Mouse (Mus musculus): Measurements from ENCODE around the gene Tubb2a.

GRCm38 (mm10) chr13:34066351-34066750, 11.5 kb downstream of the Tubb2a start:
- TF ChIP-seq CTCF (IDR thresholded peaks at IDR 0.05; ENCODE audit: low read depth, low read length) = no peak
- TF ChIP-seq POLR2A (IDR thresholded peaks at IDR 0.05; ENCODE audit: borderline replicate concordance, low read depth, low read length) = no peak

Data from bone marrow macrophage, adult 2 months (primary cell).